Mouse (Mus musculus): Measurements from ENCODE around the gene Trim52.
"Not testable (repeated sequence)": the region's sequence is repeated elsewhere in the genome, so short reads cannot be mapped to it uniquely, and the experiment has no call there.

Gene Trim52

GRCm38 (mm10) chr14:106105980-106106379 lies at the start of gene Trim52:
Gene Trim52 (plus strand): TSS chr14:106106198.
- peak in 1 of 2 experiments; percentile 20 for DNase-seq

GRCm38 (mm10) chr14:106072608-106073007 lies 33.4 kb upstream of the Trim52 start:
- no peak for DNase-seq

DNA sequence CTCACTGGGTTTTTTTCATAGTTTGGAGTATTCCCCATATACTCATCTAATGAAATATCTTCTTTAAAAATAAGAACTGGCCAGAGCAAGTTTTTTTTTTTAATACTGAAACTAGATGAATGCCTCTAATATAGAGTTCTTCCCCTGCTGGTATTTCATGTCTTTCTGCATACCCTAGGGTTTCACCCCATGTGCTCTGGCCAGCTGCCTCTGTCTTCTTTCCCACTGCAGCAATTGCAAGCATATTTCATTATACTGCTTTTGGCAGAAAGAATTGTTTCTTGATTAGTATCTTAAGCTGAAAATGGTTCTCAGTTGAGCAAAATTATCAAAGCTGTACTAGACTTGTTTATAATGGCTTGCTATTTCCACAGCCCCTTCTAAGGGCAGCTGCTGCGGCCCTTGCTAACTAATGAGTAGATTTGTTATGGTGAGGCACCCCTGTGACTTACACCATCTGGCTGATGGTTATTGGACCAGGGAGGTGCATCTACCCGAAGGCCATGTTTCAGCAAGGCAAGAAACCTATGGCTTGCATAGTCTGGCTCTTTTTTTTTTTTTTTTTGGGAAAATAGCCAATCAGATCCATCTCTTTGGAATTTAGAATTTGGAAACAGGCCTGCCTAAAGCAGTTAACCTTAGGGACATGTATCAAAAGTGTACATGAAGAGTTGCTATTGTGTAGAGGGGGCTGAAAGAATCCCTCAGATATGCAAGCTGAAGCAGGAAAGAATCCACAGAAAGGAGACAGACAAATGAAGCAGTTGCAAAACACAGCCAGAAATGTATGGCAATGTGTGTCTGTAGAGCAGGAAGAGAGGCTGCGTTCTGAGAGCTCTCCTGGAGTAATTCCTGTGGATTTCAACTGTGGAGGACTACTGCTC lies 30.6 kb upstream of the Trim52 start:
- DNase-seq, result peak in 1 of 2 experiments; percentile 41

DNA sequence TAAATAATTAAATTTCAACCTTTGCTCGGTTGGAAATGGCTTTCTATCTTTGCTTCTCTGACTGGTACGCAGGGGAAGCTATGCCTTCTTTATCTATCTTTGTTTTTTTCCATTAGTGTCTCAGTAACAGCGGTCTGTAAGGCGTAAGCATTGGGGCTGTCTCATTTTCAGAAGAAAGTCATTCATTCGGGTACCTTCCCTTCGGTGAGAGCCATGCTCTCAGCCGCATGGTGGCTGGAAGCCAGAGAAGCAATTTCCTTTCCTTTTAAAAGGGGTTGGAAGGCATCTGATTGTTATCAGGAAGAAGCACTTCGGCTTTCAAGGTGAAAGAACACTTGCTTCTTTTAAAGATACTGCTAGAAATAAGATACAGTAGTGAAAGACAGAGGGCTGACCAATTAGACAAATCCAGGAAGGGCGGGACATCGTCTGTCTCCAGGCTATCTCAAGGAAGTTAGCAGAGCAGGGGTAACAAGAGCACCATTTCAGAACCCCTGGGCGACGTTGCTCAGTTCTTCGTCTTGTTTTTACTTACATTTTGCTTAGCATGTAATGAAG lies 17.4 kb upstream of the Trim52 start:
- DNase-seq, result no peak

GRCm38 (mm10) chr14:106096816-106097215 lies 9.2 kb upstream of the Trim52 start:
- DNase-seq, result no peak

DNA sequence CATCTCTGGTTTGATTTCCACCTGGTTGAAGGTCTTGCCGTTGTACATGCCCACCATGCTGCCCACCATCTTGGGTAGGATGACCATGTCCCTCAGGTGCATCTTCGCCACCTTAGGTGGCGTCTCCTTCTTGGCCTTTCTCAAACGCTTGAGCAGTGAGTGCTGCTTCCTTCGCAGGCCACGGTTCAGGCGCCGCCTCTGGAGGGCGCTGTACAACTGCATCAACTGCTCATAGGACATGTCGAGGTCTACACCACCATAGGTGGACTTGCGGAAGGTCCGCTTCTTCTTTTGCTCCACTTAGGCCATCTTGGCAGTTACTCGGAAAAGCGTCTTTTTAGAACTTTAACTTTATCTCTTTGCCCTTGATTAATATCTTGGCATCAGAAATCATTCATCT lies 5.1 kb upstream of the Trim52 start:
- DNase-seq, result no peak

DNA sequence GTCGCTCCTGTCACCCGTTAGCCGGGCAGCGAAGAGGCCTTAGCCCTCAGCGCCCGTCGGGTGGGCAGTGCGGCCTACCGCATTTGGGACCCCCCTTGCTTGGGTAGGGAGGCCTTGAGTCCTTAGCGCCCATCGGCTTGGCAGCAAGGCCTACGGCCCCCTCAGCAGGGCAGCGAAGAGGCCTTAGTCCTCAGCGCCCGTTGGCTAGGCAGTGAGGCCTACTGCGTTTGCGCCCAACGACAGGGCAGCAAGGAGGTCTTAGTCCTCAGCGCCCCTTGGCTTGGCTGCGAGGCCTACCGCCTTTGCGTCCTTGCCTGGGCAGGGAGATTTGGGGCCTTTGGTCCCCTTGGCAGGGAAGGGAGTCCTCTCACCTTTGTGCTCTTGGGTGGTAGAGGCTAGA lies 427 bp downstream of the Trim52 start:
- DNase-seq, result no peak

- no peak for DNase-seq
Measured at GRCm38 (mm10) chr14:106119371-106119770, 13.4 kb downstream of the Trim52 start.

DNA sequence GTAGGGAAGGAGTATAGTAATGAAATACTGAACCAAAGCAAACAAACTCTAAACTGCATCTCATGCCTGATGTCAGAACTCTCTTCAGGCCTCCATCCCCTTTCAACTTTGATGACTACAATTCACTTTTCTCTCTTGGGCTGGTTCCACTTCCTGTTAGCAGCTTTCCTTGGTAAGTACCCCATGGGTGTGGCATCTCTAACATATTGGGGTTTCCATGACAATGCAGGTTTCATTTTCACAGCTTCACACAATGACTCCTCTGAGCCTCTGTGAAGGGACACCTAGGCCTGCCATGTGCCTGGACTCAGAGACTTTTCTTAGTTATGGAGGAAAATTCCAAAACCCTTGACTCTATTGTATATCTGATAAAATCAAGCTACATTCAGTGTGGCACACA lies 30.3 kb downstream of the Trim52 start:
- DNase-seq, result no peak

GRCm38 (mm10) chr14:106151188-106151587 lies 45.2 kb downstream of the Trim52 start:
- no peak for DNase-seq

DNA sequence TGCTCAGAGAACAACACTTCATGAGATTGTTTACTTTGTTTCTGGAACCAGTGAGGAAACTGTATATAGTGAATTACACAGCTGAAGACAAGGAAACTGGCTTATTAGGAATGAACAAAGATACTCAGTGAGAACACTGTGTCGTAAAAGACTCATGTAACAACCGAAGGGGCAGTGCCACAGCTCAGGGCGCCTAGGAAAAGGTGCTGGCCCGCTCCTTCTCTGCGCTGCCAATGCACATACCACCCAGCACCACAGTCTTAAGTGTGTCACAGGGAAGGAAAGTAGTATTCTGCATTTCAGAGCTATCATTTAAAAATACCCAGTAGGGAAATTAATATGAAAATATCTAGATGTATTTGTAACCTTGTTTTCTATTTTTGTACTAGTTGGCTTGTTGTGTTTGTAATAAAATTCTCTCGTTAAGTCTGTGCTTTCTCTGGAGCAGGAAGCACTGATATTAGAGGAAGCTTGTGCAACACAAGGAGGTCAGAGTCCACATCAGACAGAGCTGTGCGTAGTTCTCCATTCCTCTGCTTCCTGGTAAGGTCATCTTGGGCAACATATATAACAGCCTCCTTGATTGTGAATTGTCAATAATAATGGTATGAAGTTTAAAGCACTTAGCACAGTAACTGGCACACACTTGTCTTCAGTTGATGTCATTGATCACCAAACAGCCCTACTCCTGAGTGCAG lies 49.0 kb downstream of the Trim52 start:
- no peak for DNase-seq

DNA sequence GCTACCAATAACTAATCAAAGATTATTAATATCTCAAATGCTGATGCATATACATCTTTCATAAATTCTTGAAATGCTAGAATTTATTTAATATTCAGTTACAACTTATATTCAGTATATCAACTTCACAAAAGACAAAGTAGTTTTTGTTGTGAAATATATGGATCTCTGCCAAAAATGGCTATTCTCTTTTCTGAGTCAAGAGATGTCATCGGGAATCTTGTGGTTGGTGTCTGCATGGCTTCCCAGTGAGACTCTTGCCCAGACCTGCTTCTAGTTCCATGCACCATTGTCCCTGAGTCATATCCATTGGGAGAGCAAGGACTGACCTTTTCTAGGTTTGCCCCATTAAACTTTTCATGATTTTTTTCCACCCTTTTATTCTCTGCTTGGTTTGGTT lies 50.5 kb downstream of the Trim52 start:
- no peak for DNase-seq

- no peak for DNase-seq
Measured at GRCm38 (mm10) chr14:106162331-106162730, 56.3 kb downstream of the Trim52 start.

GRCm38 (mm10) chr14:106163196-106163595 lies 57.2 kb downstream of the Trim52 start:
- no peak for DNase-seq

GRCm38 (mm10) chr14:106163933-106164332 lies 57.9 kb downstream of the Trim52 start:
- not testable (repeated sequence) for DNase-seq

GRCm38 (mm10) chr14:106176879-106177278 lies 70.9 kb downstream of the Trim52 start:
- DNase-seq, result no peak

DNA sequence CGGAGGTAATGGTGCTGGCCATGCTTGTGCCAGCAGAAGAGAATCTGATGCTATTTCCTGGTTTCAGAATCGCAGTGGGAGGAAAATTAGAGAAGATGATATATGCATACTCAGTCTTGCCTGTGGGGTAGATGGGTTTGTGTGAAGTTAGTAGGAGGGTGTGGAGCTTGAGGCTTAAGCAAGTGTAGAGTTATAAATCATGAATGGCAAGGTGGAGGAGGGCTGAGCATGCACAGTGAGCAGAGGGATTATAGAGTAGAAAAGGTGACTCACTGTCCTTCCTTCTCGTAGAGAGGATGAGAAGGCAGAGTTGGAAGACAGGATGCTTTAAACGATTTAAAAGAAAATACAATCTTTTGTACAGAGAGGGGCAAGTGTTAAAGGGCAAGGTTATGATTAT lies 72.2 kb downstream of the Trim52 start:
- DNase-seq, result no peak

DNA sequence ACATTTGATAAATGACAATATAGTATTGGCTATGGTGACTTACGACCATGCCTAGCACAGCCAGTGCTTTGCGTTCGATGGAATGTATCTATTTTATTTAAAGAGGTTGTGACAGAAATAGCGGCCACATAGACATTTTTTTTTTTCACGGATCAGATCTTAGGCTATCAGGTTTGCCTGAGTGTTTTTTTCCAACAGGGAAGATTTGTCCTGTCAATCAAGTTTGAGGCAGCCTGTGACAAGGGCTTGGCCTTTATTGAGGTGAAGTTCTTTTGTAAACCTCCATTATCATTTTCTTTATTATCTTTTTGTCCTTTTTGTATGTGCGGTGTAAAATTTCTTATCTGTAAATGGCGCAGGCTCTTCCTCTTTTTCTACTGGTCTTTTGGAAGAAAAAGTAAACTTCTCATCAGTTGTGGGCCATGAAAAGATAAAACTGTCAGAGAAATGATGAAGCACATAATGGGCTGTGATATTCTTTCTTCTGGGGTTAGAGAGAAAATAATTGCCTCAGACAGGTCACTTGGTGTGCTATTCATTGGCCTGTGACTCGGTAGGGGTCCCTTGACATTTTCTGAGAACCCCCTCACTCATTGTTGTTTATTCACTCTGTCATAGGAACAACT lies 73.2 kb downstream of the Trim52 start:
- no peak for DNase-seq

- DNase-seq, result no peak
Measured at GRCm38 (mm10) chr14:106179728-106180125, 73.7 kb downstream of the Trim52 start.

- no peak for DNase-seq
Measured at GRCm38 (mm10) chr14:106180616-106181015, 74.6 kb downstream of the Trim52 start.

DNA sequence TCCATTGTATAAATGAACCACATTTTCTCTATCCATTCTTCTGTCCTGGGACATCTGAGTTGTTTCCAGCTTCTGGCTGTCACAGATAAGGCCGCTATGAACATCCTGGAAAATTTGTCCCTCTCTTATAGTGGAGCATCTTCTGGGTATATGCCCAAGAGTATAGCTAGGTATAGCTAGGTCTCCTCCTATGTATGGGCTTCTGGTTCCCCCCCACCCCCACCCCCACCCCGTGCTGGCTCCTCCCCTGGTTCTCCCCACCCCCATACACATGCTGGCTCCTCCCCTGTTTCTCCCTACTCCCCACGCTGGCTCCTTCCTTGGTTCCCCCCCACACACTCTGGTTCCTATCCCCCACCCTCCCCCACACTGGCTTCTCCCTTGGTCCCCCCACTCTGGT lies 78.0 kb downstream of the Trim52 start:
- DNase-seq, result no peak

Data from lung, postnatal 4 days (tissue).